Mouse (Mus musculus) gastrocnemius, postnatal 4 days (tissue): ENCODE measurements at regions not wholly inside any gene's neighbourhood (a gene's known extent, or its start where the extent isn't known, plus 50 kb on each side); places are given as distances from the start of the nearest gene placed in this dataset.
A peak's percentile ranks its signal among the peaks of the same experiment; 100 is the strongest.
"Not testable (repeated sequence)": the region's sequence is repeated elsewhere in the genome, so short reads cannot be mapped to it uniquely, and the experiment has no call there.

Experiments
- DNase-seq, 2 experiments: peaks; one replicate each; pipeline ENCODE4 v3.0.0; 2021 to 2022; ENCODE audit warnings: low spot score in 2 of 2, mixed read lengths in 2 of 2

DNA sequence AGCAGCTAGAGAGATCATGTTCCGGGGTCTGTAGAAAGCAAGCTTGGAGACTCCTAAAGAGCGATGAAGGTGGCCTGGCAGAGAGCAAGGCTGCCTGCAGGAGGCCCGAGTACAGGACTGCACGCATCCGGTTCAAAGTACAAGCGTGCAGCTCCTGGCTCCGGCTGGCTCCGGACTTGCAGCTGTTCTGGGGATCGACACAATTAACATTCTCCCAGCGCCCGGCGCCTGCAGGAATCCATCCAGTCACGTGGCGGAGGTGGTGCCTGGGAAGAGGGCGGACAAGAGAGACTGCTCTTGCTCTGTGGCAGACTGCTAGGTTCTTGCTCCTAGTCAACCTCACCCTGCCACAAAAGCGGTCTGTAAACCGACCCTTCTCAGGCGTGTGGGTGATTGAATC, 86.9 kb downstream of the Bdh1 start:
- peak; percentile 64 to 84 for DNase-seq

DNA sequence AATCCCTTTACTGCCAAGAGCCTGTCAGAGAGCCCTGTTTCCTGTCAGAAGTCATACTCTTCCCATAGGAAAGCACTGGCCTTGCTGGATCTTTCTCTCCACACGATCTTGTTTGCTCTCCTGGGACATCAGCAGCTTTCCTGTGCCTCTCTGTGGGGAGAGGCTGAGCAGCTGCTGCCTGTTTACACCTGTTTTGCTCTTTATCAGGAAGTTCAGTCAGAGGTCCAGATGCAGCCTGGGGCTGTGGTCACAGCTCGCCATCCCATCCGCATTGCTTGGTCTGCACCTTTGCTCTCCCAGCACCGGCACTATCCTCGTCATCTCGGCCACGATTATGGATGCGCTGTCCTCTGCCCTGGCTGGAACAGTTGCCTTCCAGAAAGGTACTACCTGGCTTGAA, 88.0 kb downstream of the Bdh1 start:
- no peak for DNase-seq

DNA sequence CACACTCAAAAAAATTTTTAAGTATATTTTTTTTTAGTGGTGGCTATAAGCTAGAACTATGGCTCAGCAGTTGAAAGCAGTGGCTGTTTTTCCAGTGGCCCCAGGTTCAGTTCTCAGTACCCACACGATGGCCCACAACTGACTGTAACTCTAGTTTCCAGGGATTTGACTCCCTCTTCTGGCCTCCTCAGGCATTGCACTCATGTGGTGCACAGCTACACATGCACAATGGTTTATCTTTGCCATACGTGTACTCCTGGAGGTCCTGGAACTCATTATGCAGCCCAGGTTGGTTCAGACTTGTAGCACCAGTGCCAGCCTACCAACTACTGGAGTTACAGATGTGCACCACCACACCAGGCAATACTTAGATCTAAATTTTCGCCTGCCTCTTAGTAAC, 96.7 kb downstream of the Bdh1 start:
- no peak for DNase-seq

DNA sequence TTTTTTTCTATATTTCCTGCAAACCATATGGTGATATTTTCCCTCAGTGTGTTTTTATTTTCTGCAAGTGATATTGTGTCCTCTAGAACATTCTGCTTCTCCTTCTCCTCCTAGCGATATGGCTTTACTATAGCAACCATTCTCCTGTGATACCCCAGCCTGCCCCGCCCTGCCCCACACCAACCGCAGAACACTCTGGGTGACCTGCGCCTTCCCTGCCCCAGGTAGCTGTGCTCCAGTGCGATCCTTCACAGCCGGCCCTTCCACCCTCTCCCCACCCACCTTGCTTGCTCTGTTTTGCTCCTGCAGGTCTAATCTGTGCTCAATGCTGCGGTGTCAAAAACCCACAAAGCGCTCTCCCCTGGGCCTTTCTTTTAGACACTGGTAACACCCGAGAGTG, 98.0 kb downstream of the Bdh1 start:
- no peak for DNase-seq

DNA sequence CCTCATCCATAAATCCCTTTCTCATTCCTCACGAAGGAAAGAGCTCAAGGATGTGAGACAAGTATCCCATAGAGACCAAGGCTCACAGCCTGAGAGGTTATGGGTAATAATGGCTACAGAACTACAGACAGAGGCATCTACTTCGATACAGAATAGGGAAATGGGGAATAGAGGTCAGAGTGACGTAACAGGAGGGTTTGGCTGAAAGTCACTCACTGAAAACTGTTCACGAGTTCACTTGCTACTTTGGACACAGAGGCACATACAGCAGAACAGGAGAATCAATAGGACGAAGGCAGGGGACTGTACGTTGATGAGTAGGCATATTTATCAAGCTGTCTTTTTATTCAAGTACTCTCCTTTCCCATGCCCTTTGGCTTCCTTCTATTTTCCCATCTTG, 99.7 kb downstream of the Bdh1 start:
- DNase-seq, result no peak

DNA sequence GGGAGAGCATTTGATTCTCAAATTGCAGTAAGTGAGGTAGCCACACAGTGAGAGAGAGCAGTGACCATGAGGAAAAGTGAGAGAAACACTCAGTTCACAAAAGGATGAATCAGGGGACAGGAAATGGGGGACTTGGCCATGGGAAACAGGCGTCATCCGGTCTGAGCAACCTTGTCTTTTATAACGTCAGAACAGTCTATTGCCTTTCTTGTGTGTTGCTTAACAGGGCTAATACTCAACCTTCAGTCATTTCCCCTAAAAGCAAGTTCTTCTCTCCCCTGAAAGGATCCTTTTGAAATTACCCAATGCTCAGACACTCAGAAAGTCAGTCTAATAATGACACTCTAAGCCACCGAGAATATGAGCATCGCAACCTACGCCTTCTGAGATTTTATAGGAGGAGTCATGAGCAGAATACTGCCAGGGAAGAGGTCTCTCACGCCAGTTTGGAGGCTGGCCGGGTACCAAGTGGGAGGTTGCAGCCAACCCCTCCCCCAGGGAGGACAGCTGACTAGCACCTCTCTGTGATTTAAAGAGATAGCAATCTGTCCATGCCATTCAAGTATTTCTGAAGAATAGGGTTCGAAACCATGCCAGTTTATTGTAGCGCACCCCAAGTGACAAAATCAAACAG, 104.7 kb downstream of the Bdh1 start:
- peak in 1 of 2 experiments; percentile 50 for DNase-seq

DNA sequence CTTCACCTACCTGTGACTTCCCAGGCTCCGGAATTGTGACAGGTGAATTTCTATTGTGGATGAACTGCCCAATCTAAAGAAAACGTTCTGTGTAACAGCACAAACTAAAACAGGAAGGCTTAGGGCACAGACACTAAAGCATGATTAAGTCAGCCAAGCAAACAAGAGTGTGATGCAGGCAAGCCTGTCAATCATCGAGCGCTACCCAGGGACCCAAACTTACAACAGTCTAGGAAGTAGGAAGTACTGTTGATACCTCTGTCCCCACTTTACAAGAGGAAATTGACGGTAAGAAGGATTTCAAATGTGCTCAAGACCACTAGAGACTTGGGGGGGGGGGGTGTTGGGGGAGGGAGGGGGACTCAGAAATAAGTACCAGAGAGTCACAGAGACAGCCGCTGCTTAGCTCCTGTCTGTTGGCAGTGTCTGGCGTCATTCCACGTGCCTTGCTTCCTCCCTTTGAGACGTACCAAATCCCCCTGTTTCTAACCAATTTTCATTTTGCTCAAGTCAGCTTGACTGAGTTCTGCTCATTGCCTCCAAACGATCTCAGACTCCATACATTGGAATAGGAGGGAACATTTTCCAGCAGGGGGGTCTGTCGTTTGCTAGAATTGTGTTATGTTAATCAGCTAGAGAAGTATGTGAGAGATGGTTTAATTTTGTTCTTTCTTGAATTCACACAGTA, 106.7 kb downstream of the Bdh1 start:
- DNase-seq, result no peak

DNA sequence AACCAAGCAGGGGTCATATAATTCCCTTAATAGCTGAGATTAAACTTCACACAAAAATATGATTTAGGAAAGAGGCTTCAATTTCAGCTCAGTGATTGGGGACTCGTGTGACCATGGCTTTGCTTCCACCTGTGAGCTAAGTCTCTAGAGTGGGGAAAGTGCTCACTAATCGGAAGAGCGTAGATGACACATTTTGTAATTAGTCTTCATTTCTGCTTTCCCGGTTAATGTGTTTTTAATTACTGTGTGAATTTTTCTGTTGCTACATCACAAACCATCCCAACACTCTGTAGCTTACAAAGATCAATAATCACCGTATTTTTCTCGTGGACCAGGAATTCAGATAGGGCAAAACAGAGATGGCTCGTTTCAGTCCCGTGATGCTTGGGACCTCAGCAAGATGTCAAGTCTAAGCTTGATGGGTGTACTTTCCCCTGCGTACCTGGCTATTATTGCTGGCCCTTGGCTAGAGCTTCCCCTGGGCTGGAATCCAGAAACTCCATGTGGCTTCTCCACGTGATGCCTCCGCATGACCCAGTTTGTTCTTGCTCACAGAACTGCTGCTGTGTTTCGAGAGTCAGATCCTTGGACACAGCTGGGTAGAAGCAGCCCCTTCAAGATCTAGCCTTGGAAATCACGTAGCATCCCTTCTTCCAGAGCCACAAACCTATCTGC, 107.3 kb downstream of the Bdh1 start:
- DNase-seq, result no peak

DNA sequence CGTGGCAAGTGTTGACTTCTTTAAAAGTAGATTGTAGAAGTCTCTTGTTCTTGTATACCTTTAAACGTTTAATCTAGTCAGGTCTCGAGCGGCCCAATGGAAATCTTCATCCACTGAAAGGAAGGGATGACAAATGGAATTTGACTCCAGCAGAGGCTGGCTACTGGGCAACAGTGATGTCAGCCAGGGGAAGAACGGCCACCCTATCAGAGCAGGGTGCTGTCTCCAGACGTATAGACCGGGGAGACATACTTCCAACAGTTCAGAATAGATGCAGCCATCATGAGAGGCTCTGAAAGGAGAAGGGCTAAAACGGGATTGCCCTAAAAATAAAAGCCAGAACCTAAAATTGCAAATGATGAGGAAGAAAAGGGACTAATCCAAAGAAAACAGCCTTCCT, 108.0 kb downstream of the Bdh1 start:
- no peak for DNase-seq

DNA sequence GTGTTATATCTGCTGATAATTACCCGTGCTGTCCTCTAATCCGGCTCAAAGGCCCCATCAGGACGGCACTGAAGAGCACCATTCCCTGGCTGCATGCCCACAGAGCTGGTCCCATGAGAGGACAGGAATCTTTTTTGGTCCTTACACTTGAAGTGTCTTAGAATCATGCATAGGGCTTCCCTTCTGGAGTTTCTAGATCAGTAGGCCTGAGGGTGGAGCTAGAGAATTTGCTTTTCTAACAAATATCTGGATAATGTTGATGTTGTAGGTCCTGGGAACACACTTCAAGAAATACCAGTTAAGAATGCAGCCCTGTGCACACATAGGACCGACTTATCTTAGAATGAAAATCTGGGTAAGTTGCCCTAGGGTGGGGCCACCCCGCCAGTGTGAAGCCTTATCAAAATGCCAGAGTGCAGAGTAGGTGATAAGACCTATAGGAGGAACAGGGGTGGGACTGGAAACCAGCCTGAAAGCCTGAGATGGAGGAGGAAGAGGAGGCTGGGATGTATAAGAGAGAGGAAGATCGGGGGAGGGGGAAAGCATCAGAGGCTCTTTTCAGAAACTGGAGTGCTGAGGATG, 111.2 kb downstream of the Bdh1 start:
- no peak for DNase-seq

DNA sequence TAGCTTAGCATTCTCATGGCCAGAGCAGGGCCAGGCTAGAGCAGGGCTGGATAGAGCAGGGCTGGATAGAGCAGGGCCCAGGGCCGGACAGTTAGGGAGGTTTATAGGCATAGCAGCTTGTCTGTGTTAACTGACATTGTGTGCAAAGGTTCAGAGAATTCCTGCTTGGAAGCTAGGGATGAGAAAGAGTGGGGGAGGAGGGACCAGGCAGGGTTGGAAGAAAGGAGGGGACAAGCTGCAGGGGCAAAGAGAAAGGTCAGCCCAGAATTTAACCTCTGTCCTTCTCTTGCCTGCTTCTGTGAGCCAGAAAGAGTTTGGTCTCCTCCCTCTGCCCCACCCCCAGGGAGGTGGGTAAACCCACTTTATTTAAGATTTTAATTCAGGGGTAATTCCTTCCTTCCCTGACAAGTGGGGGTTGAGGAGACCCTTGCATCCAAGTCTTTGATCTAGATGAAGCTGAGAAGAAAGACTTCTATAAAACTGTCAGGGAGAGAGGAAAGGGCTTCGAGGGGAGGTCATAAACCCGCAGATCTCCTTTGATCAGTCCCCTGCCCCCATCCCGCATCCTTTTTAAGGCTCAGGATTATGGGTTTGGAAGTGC, 112.9 kb downstream of the Bdh1 start:
- no peak for DNase-seq

DNA sequence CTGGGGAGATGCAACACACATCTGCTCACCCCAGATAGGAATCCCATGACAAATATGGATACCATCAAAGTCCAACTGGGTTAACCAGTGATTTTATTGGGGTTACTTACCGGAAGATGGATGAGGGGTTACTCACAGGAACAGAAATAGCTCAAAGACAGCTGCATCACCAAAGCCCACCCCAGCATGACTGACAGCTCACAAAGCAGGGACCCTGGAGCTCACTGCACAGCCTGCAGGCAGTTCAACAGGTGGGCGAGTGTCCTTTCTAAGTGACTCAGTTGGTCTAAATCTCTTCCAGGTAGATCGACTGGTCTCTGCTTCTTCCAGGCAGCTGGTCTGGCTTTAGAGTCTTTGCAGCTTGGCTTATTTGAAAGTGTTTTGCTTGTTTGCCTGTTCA, 114.2 kb downstream of the Bdh1 start:
- no peak for DNase-seq

DNA sequence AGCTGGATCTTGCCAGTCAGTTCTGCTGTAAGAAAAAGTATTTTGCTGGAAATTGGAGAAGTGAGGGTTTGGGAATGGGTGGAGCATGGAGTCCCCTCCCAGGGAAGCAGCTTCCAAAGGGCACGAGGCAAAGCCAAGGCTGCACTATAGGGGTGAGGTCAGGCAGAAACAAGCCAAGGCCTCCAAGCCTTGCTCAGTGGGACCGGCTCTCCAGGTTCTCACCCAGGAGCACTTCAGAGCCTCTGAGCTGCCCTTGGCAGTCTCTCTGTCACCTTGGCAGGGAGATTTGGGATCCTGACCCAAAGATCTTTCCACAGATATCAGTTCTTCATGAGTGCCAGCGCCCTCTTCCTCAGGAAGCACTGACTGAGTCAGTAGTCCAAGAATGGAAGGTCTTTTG, 116.5 kb downstream of the Bdh1 start:
- DNase-seq, result no peak

DNA sequence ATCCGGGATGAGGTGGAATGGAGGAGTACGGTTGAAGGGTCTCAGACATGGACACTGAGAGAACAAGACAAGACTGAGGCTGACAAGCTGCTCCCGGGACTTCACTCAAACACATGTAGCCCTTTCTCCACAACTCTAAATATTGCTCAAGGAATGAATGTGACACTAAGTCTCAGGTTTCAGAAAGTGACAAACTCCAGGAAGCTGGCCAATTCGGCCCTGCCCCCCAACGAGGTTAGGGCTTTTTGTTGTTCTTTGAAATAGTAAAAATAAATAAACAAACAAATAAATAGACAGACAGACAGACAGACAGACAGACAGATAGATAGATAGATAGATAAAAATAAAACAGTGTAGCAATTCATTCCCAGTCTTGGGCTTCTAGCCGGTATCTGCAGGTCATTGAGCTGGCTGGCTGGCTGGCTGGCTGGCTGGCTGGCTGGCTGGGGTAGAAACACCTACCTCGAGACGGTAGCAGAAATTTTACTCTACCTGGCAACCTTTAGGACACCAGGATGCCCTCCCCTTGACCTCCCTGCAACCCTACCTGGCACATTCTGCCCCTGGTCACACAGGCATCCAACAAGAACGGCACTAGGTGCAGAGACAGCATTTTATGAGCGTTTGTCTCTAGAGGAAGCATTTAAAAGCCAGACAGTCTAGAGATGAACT, 119.6 kb upstream of the Dlg1 start:
- DNase-seq, result no peak

DNA sequence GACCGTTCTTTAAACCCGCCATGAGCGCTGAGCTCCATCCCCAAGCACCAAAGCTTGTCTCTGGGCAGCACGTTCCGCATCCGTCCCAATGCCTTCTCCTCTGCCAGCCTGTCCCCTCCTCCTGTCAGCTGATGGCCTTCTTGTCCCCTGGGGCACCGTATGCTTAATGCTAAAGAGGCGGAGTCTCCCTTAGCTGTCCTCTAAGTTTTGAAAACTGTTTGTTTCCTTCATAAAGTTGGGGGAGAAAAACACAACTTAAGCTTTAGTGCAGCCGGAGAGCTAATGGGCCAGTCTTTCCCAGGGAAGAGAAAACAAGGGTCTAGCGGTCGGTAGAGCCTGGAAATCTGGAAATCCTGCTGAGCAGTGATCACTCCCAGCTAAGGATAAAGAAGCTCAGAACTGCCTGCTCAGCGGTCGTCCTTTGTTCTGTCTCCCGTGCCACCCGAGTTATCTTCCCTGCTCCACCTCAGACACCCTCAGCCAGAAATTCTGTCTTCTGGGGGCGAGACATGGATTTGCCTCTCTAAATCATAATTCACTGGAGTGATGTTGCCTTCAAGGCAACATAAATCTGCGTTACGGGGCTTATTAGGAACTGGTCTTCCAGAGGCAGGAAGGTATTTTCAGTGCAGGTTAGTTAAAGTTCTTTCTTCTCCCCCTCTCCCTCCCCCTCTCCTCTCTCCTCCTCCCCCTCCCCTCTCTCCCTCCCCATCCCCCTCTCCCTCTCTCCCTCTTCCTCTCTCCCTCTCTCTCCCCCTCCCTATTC, 117.0 kb upstream of the Dlg1 start:
- no peak for DNase-seq

DNA sequence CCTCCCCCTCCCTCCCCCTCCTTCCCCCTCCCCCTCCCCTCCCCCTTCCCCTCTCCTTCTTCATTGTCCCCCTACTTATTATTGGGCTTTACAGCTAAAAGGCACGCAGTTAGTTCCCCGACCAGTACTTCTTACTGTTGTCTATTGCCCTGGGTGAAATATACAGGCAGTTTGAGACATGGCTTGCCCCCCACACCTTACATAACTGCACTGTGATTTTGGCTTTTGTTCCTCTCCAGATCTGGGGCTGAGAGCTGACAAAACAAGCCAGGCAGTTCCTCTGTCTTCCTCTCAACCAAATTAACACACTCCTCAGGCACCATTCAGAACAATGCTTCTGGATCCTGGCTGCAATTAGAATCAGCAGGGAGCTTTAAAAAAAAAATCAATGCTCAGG, 116.4 kb upstream of the Dlg1 start:
- no peak for DNase-seq

DNA sequence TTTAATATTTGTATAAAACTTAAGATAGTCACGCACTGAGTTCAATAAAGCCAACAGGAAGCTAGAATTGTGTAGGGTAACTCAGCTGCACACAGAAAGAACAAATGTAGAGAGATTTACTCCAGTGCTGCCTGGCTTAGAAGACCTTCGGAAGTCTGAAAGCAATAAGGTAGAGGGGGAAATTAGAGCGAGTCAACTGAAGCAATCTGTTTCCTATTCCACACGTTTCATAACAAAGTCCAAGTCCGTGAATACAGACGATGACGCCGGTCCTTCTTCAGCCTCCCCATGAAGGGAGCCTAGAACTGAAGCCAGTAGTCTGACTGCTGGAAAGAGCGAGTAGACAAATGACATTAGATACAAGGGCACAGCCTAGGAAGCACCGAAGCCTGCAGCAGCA, 115.9 kb upstream of the Dlg1 start:
- no peak for DNase-seq

DNA sequence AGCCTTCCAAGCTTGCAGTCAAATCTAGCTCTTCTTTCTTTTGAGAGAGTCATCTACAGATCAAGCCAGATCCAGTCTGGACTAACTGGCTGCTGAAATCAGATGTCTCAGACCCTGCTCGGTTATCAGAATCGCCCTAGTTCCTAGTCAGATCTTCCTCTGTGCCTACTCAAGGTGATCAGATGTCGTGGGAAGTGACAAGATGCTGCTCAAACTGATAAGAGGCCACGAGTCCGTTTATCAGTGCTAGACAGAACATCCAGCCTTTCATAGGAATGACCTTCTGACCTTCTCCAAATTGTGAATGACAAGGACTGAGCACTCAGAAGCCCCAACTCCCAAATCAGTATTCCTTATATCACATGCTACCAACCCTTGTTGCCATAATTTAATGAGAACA, 113.3 kb upstream of the Dlg1 start:
- DNase-seq, result no peak

DNA sequence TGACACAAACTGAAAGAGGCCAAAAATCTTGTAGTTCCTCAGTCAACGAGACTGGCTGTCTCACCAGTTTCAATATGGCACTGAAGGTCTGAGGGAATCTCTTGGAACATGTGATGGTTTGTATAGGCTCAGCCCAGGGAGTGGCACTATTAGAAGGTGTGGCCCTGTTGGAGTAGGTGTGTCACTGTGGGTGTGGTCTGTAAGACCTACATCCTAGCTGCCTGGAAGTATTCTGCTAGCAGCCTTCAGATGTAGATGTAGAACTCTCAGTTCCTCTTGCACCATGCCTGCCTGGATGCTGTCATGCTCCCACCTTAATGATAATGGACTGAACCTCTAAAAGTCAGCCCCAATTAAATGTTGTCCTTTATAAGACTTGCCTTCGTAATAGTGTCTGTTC, 112.7 kb upstream of the Dlg1 start:
- DNase-seq, result not testable (repeated sequence)

DNA sequence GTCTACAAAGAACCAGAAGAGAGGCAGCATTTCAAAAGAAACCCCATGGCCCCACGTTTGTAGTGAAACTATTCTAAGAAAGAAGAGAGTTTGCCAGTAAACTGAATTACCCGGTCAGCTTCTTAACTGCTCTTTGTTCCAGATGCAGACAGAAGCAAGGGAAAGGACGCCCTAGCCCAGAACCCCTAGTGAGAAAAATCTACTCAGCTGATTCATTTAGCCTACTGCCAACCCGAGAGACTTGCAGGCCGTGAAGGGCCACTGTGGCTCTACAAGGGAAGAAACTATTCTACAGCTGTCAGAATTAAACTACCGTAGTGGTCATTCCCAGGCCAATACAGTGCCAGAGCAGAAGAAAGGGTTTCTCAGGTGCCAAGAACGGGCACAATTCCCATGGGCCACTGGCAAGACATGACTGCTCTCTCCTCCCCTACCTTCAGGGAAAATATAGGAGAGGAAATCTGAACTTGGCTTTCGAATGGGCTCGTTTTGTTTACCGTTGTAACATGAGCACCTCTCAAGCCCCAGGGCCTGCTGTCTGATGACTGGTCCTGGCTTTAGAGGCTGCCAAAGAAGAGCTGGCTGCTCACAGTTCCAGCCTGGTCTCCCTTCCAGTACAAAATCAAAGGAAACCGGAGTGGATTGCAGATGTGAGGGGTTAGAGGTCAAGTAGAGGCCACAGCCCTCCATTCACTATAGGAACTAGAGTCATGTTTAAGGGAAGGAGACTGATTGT, 111.7 kb upstream of the Dlg1 start:
- no peak for DNase-seq
